Comparison of ENCODE assay signal across 12 mouse cellular contexts in genomic region chr9:61016673-61017072, GRCm38 (mm10).
DNase-seq lines count a peak whose midpoint lies in the region; ATAC-seq and TF ChIP-seq lines count a peak whose summit lies in the region.
"Had no signal": no experiment of that assay in that cellular context is flagged by ENCODE, and none has a peak within 500 bp of the region (broad histone marks: within the 10 kb centered on the region; RNA-seq: fewer than 3 reads in every experiment).

No protein-coding gene starts in this region.

- no peaks in the 10 kb centered on the region for H3K36me3 ChIP-seq in forebrain, embryonic 13.5 days (ENCODE audit: poor library complexity, severe bottlenecking)
- H3K36me3 ChIP-seq in forebrain, embryonic 16.5 days (ENCODE audit: control insufficient read depth, insufficient read depth) = no peaks in the 10 kb centered on the region
- H3K36me3 ChIP-seq in C2C12 (ENCODE audit: control insufficient read depth, insufficient read depth) = no peaks in the 10 kb centered on the region
- H3K36me3 ChIP-seq in forebrain, embryonic 14.5 days (ENCODE audit: control insufficient read depth, insufficient read depth, low read length) = no peaks in the 10 kb centered on the region
- no peaks in the 10 kb centered on the region for H3K36me3 ChIP-seq in midbrain, embryonic 14.5 days (ENCODE audit: control insufficient read depth, insufficient read depth, low read length)

- H3K79me2 ChIP-seq in C2C12 (ENCODE audit: control insufficient read depth, insufficient read depth) = no peaks in the 10 kb centered on the region

- DNase-seq in forebrain, embryonic 14.5 days (ENCODE audit: low spot score) = peak; percentile 37
- peak; percentile 74 to 78 for DNase-seq in natural killer cell, adult 2 months (ENCODE audit: low spot score in 2 of 2)
- no peak for DNase-seq in spleen, adult 18-20 months
- DNase-seq in midbrain, embryonic 14.5 days = no peak
- DNase-seq in adrenal gland, postnatal 14 days = no peak
- DNase-seq: adrenal gland, postnatal 10 days; cerebellum, postnatal 14 days; gastrocnemius, adult 2 months had no signal

- 0 out of 2 replicates have a peak overlapping the region, but pooled peaks have one; percentile 16 for H3K9ac ChIP-seq in forebrain, embryonic 13.5 days
- H3K9ac ChIP-seq in forebrain, embryonic 16.5 days (replicated peaks; ENCODE audit: low read depth, low read length) = no peak overlapping the region
- H3K9ac ChIP-seq in forebrain, embryonic 14.5 days (ENCODE audit: low read length) = no peak overlapping the region
- H3K9ac ChIP-seq in midbrain, embryonic 14.5 days (replicated peaks; ENCODE audit: low read length) = no peak overlapping the region
- H3K9ac ChIP-seq: liver, embryonic 14.5 days had no signal

- no peaks in the 10 kb centered on the region for H3K79me3 ChIP-seq in C2C12 (ENCODE audit: low read depth)

- H3K9me3 ChIP-seq in forebrain, embryonic 13.5 days (replicated peaks) = peaks cover 6% of the 10 kb centered on the region
- peaks cover 4% of the 10 kb centered on the region; the same call in 1 of the 2 replicates for H3K9me3 ChIP-seq in forebrain, embryonic 16.5 days (ENCODE audit: control insufficient read depth, low read length)
- H3K9me3 ChIP-seq in forebrain, embryonic 14.5 days (replicated peaks; ENCODE audit: control insufficient read depth, low read length) = no peaks in the 10 kb centered on the region; the same call in 1 of the 2 replicates
- H3K9me3 ChIP-seq in midbrain, embryonic 14.5 days (ENCODE audit: control insufficient read depth, low read length) = peaks cover 5% of the 10 kb centered on the region; the same call in 1 of the 2 replicates

- H3K27me3 ChIP-seq in forebrain, embryonic 13.5 days = peaks cover 27% of the 10 kb centered on the region
- H3K27me3 ChIP-seq in forebrain, embryonic 16.5 days (replicated peaks; ENCODE audit: control insufficient read depth, insufficient read depth, low read length) = no peaks in the 10 kb centered on the region
- no peaks in the 10 kb centered on the region for H3K27me3 ChIP-seq in C2C12 (ENCODE audit: control insufficient read depth, insufficient read depth, insufficient read length)
- no peaks in the 10 kb centered on the region for H3K27me3 ChIP-seq in forebrain, embryonic 14.5 days (replicated peaks; ENCODE audit: control insufficient read depth, insufficient read depth, low read length)
- H3K27me3 ChIP-seq in midbrain, embryonic 14.5 days (ENCODE audit: control insufficient read depth, insufficient read depth, low read length) = no peaks in the 10 kb centered on the region

- 15% methylated on average over 10 of the region's 10 CpGs for WGBS in forebrain, embryonic 13.5 days
- 15% methylated on average over 10 of the region's 10 CpGs for WGBS in forebrain, embryonic 16.5 days
- WGBS in forebrain, embryonic 14.5 days = 10% methylated on average over 10 of the region's 10 CpGs
- 44% methylated on average over 10 of the region's 10 CpGs for WGBS in midbrain, embryonic 14.5 days

- H3K4me3 ChIP-seq in forebrain, embryonic 13.5 days = no peak overlapping the region
- no peak overlapping the region for H3K4me3 ChIP-seq in forebrain, embryonic 16.5 days (replicated peaks; ENCODE audit: low read length)
- H3K4me3 ChIP-seq in C2C12 (ENCODE audit: insufficient read depth, poor library complexity, severe bottlenecking) = no peak overlapping the region
- no peak overlapping the region for H3K4me3 ChIP-seq in forebrain, embryonic 14.5 days (ENCODE audit: low read depth, low read length)
- no peak overlapping the region for H3K4me3 ChIP-seq in midbrain, embryonic 14.5 days (replicated peaks; ENCODE audit: low read depth, low read length)
- H3K4me3 ChIP-seq: gastrocnemius, adult 2 months had no signal

- ATAC-seq in forebrain, embryonic 13.5 days = no peak
- ATAC-seq in forebrain, embryonic 16.5 days = no peak
- ATAC-seq in forebrain, embryonic 14.5 days = no peak
- no peak for ATAC-seq in midbrain, embryonic 14.5 days (ENCODE audit: low FRiP score, low TSS enrichment)

- no peak overlapping the region for H3ac ChIP-seq in C2C12 (ENCODE audit: control insufficient read depth, insufficient read length, low read depth)

- no peak overlapping the region for H3K4me2 ChIP-seq in forebrain, embryonic 13.5 days
- no peak overlapping the region for H3K4me2 ChIP-seq in forebrain, embryonic 16.5 days (ENCODE audit: low read length)
- no peak overlapping the region for H3K4me2 ChIP-seq in forebrain, embryonic 14.5 days (ENCODE audit: low read length)
- no peak overlapping the region for H3K4me2 ChIP-seq in midbrain, embryonic 14.5 days (ENCODE audit: low read length)

- no peak for TF ChIP-seq CTCF in C2C12 (IDR thresholded peaks at IDR 0.05; ENCODE audit: control insufficient read depth, insufficient read depth, insufficient read length)

- peaks cover 16% of the 10 kb centered on the region for H3K4me1 ChIP-seq in forebrain, embryonic 13.5 days
- no peaks in the 10 kb centered on the region for H3K4me1 ChIP-seq in forebrain, embryonic 16.5 days (replicated peaks; ENCODE audit: control insufficient read depth, insufficient read depth, low read length)
- H3K4me1 ChIP-seq in forebrain, embryonic 14.5 days (ENCODE audit: control insufficient read depth, insufficient read depth, low read length) = no peaks in the 10 kb centered on the region
- peaks cover 8% of the 10 kb centered on the region for H3K4me1 ChIP-seq in midbrain, embryonic 14.5 days (ENCODE audit: control insufficient read depth, insufficient read depth, low read length)

- H3K27ac ChIP-seq in forebrain, embryonic 13.5 days = no peak overlapping the region
- no peak overlapping the region for H3K27ac ChIP-seq in forebrain, embryonic 16.5 days (ENCODE audit: low read length)
- no peak overlapping the region for H3K27ac ChIP-seq in forebrain, embryonic 14.5 days (ENCODE audit: low read depth, low read length)
- H3K27ac ChIP-seq in midbrain, embryonic 14.5 days (replicated peaks; ENCODE audit: low read depth, low read length) = no peak overlapping the region
- H3K27ac ChIP-seq: gastrocnemius, adult 2 months; liver, embryonic 14.5 days had no signal

TF ChIP-seq in C2C12, 6 proteins besides CTCF, POLR2A, EP300 and RAD21:
- TF ChIP-seq CEBPB (IDR thresholded peaks at IDR 0.05; ENCODE audit: low read depth) = no peak
- TF ChIP-seq MYOD1 (IDR thresholded peaks at IDR 0.05; ENCODE audit: control insufficient read depth, insufficient read length, low read depth) = peak; percentile 60
- no peak for TF ChIP-seq MYOG (IDR thresholded peaks at IDR 0.05; ENCODE audit: control insufficient read depth, extremely low read depth, insufficient read length)
- peak; percentile 85 for TF ChIP-seq MAX (IDR thresholded peaks at IDR 0.05)
- peak; percentile 73 for TF ChIP-seq FOSL1 (IDR thresholded peaks at IDR 0.05; ENCODE audit: insufficient read depth, low read length, poor library complexity, severe bottlenecking)
- TF ChIP-seq USF1 (IDR thresholded peaks at IDR 0.05; ENCODE audit: low read depth) = no peak

Comparison
In these comparisons a context has a peak if more than half of its experiments do, and no peak if none do; other contexts are left out.
1. DNase-seq: peak in forebrain, embryonic 14.5 days (single experiment) and natural killer cell, adult 2 months (2 of 2); none in spleen, adult 18-20 months (0 of 2), midbrain, embryonic 14.5 days (single experiment) and adrenal gland, postnatal 14 days (single experiment).